Mouse (Mus musculus): ENCODE data around the gene Gm20388. TPM values are rescaled to one million over a fixed set of nuclear protein-coding genes. Genes with fewer than 3 reads are reported as not detected.
A peak's percentile ranks its signal among the peaks of the same experiment; 100 is the strongest.

Gene Gm20388
- total RNA-seq, 2 experiments from 2014 or later: 1.3 to 8.5 TPM

GRCm38 (mm10) chr8:120307103-120307502 lies 396.5 kb downstream of the Gm20388 start:
- DNase-seq (ENCODE audit: low spot score in 2 of 2): no peak

GRCm38 (mm10) chr8:120307528-120307927 lies 396.9 kb downstream of the Gm20388 start:
- DNase-seq (ENCODE audit: low spot score in 2 of 2): no peak

DNA sequence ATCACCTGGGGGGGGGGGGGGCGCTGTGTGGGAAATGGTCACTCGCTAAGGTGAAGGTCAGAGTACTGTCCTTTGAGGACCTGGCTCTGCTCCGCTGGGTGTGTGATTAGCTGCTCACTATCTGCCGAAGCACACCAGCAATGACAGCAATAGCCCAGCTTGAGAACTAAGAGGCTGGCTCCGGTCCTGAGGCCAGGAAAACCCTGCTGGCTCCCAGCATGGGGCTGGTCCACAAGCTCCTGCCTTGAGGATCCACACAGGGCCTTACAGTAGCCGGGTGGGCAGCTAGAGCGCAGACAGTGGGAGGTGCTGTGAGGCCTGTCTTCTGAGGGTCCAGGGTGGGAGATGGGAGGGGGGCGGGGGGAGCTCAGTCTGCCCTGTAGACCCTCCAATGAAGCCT lies 397.5 kb downstream of the Gm20388 start:
- no peak for DNase-seq (ENCODE audit: low spot score in 2 of 2)

- no peak for DNase-seq (ENCODE audit: low spot score in 2 of 2)
These were observed 397.9 kb downstream of the Gm20388 start for GRCm38 (mm10) chr8:120308553-120308952.

DNA sequence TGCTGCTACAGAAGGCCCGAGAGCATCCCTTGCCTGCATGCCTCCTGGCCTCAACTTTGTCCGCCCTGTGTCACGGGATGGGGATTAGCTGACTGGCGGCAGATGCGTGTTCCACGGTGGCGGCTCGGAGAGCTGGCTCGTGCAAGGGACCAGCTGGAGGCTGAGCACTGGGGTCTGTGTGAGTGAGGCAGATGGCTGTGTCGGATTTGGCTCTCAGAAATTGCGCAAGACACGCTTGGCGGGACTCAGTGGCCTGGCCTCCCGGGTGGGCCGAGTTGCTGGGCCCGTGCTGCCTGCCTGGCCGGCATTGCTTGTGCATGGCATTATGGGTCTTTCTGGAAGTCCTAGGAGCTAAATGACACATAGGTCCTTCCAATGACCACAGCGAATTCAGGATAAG lies 398.7 kb downstream of the Gm20388 start:
- DNase-seq (ENCODE audit: low spot score in 2 of 2): no peak

GRCm38 (mm10) chr8:120310063-120310462 lies 399.4 kb downstream of the Gm20388 start:
- DNase-seq (ENCODE audit: low spot score in 2 of 2): no peak

DNA sequence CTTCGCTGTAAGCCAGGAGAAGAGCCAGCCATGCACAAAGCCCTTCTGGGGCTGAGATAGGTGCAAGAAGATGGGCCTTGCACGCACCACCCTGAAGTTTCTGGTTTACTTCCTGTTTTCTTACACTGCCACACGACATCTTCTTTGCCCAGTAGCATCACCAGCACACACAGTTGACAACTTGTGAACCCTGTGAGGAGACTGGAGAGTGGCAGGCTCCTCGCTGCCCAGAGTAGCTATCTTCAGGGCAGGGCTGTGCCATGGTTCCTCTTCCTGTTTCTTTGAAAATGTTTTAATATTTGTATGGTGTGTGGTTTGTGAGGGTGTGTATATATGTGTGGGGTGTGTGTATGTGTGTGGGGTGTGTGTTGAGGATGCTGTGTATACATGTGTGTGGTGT lies 401.8 kb downstream of the Gm20388 start:
- no peak for DNase-seq (ENCODE audit: low spot score in 2 of 2)

GRCm38 (mm10) chr8:120313674-120314073 lies 403.0 kb downstream of the Gm20388 start:
- no peak for DNase-seq (ENCODE audit: low spot score in 2 of 2)

- no peak for DNase-seq (ENCODE audit: low spot score in 2 of 2)
These were observed 404.3 kb downstream of the Gm20388 start for GRCm38 (mm10) chr8:120314932-120315331.

DNA sequence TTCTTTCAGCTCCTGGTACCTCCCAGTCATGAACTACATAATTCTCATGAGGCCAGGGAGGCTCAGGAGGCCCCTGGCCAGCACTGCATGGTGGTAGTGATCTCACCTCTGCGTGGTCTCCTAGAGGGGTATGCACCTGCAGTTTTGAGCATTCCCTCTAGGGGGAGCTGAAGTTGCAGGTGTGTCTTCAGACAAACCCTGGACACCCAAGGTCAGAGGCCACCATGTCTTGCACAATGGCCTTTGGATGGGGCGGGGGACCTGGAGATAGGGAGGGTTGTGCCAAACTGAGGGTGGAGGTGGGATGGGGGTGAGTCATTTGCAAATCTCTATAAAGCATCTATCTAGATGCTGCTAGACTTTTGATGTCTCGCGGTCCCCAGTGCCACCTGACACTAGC lies 405.0 kb downstream of the Gm20388 start:
- DNase-seq (ENCODE audit: low spot score in 2 of 2): no peak

DNA sequence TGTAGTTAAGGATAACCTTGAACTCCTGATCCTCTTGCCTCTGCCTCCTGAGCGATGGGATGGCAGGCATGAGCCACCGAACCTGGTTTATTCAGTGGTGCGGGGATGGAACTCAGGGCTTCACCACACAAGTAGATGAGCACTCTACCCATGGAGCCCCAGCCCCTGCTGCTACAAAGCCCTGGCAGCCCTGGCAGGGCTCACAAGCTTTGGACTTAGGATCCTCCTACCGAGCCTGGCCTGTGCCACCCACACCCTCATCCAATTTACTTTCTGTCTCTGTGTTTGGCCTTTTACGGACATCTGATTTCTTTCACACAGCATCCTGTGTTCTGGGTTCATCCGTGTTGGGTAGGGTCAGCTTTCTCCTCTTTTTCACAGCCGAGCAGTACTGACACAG lies 406.1 kb downstream of the Gm20388 start:
- no peak for DNase-seq (ENCODE audit: low spot score in 2 of 2)

DNA sequence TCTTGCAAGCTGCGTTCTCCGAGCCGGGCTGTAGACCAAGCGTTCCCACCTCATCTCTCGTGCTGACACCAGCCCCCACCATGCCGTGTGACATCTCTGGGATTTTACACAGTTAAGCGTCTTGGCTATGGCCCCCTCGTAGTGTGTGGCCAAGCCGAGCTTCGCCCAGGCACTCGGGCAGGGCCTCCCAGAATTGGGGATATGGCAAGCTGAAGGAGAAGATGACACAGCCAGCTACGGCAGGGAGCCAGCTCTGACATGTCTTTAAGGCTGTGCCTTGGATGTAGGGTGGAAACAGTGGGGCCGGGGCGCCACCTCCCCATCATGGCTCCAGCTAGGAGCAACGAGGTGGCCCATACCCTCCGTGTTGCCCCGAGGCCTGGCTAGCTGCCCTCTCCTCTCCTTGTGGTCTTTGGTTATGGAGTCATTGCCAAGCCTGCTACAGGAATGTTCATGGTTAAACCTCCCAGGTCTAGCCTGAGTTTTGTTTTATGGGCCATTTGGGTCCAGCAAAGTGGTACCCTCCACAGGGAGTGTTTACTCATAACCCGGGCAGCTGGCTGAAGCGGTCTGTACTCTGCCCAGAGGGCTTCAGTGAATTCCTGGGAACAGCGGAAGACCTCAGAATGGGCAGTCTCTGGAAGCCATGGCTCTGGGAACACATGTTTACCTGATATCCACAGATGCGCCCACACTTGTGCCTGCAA lies 406.6 kb downstream of the Gm20388 start:
- DNase-seq (ENCODE audit: low spot score in 2 of 2): no peak

- peak in 1 of 2 experiments; percentile 48 for DNase-seq (ENCODE audit: low spot score in 2 of 2)
These were observed 407.9 kb downstream of the Gm20388 start for GRCm38 (mm10) chr8:120318476-120318991.

GRCm38 (mm10) chr8:120319449-120319848 lies 408.8 kb downstream of the Gm20388 start:
- DNase-seq (ENCODE audit: low spot score in 2 of 2): peak; percentile 79 to 81

DNA sequence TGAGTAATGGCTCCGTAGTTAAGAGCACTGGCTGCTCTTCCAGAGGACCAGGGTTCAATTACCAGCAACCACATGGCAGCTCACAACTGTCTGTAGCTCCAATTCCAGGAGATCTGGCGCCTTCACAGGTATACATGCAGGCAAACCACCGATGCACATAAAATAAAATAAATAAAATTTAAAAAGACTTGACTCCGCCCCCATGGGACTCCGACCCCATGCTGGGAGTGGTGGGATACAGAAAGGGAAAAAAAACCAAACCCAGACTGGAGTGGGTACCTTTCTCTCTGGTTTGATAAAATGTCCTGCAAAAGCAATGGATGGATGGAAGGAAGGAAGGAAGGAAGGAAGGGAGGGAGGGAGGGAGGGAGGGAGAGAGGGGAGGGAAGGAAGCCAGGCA lies 409.5 kb downstream of the Gm20388 start:
- DNase-seq (ENCODE audit: low spot score in 2 of 2): no peak

DNA sequence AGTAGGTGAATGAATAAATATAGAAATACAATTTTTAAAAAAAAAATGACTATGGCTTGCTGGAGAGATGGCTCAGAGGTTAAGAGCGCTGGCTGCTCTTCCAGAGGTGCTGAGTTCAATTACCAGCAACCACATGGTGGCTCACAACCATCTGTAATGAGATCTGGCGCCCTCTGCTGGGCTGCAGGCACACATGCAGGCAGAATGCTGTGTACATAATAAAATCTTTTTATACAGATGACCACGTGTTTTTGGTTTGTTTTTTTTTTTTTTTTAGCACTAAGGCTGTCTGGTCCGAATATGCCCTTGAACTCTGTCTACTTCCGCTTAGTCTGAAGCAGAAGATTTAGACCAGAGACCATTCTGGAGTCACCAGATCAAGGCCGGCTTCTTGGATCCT lies 411.1 kb downstream of the Gm20388 start:
- no peak for DNase-seq (ENCODE audit: low spot score in 2 of 2)

DNA sequence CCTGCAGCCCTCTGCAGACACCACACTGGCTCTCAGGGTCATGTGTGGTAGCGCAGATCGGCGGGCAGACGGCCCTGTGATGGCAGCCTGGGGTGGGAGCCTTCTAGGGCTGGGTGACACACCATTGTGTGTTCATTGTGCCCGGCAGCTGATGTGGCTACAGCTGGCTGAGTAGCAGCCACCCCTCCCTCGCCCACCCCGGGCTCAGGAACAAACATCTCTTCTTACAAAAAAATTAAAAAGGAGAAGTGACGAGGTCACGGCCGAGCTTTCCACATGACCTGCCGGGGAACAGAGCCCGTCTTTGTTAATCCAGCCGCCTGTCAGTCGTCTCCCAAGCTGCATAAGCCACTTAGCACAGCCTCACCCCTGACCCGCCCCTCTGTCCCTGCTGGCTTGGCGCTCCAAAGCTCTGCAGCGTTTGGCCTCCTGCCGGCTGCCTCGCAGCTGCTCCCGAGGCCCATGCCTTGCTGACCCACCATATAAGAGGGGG lies 412.4 kb downstream of the Gm20388 start:
- DNase-seq (ENCODE audit: low spot score in 2 of 2): no peak

GRCm38 (mm10) chr8:120324555-120324954 lies 413.9 kb downstream of the Gm20388 start:
- DNase-seq (ENCODE audit: low spot score in 2 of 2): no peak

- no peak for DNase-seq (ENCODE audit: low spot score in 2 of 2)
These were observed 414.6 kb downstream of the Gm20388 start for GRCm38 (mm10) chr8:120325172-120325767.

GRCm38 (mm10) chr8:120327131-120327554 lies 416.5 kb downstream of the Gm20388 start:
- no peak for DNase-seq (ENCODE audit: low spot score in 2 of 2)

DNA sequence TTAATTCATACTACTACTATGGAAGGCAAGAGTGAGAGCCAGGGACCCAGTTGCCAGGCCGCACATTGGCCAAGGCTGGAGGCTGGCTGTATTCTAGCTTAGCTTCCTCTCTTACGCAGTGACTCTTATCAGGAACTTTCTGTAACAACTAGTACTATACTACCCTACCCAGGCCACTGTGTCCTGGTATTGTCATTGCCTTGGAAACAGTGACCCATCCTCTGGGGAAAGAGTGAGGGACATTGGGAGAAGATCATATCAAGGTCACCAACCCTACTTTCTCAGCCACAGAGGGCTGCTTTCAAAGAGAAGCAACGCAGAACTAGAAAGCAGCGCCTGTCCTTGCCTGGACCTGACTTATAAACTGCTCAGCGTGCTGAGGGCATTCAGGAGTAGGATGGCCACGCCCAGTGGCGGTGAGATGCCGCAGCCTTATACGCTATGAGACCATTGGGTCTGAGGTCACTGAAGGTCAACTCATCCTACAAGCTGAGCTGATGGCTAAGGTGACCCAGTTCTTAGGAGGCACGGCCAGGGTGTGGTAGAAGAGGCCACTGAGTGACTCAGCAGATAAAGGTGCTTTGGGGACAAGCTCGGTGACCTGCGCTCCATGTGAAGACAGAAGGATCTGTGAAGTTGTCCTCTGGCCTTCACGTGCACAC lies 417.9 kb downstream of the Gm20388 start:
- DNase-seq (ENCODE audit: low spot score in 2 of 2): no peak

Data from adrenal gland, adult 18-20 months (tissue).